Mouse (Mus musculus): ENCODE measurements around the gene Dkkl1.

The Dkkl1 gene

GRCm38 (mm10) chr7:45229046-45229445, 17.1 kb upstream of the Dkkl1 start:
- no peak for DNase-seq

GRCm38 (mm10) chr7:45228548-45228947, 16.6 kb upstream of the Dkkl1 start:
- no peak for DNase-seq

- no peak for DNase-seq
Observed at GRCm38 (mm10) chr7:45226421-45226820, 14.5 kb upstream of the Dkkl1 start.

- DNase-seq: no peak
Observed at GRCm38 (mm10) chr7:45224826-45225225, 12.9 kb upstream of the Dkkl1 start.

- no peak for DNase-seq
Observed at GRCm38 (mm10) chr7:45221680-45222079, 9.7 kb upstream of the Dkkl1 start.

- no peak for DNase-seq
Observed at GRCm38 (mm10) chr7:45216442-45217183, 4.7 kb upstream of the Dkkl1 start.

- no peak for DNase-seq
Observed at GRCm38 (mm10) chr7:45215673-45216441, 3.9 kb upstream of the Dkkl1 start, which contains the start of gene Tead2. Gene Tead2, plus strand, starts transcription at chr7:45215753.

GRCm38 (mm10) chr7:45213708-45214107, 1.8 kb upstream of the Dkkl1 start:
- DNase-seq: no peak

- no peak for DNase-seq
Observed at GRCm38 (mm10) chr7:45212356-45212755, 409 bp upstream of the Dkkl1 start.

GRCm38 (mm10) chr7:45211070-45211469, 877 bp downstream of the Dkkl1 start:
- no peak for DNase-seq

GRCm38 (mm10) chr7:45208260-45208659, 3.7 kb downstream of the Dkkl1 start:
- no peak for DNase-seq

- DNase-seq: peak; percentile 86
Observed at GRCm38 (mm10) chr7:45204380-45205143, 7.4 kb downstream of the Dkkl1 start, which contains the start of gene Ccdc155. Gene Ccdc155, minus strand, starts transcription at chr7:45204892.

GRCm38 (mm10) chr7:45202654-45203053, 9.3 kb downstream of the Dkkl1 start:
- no peak for DNase-seq

- no peak for DNase-seq
Observed at GRCm38 (mm10) chr7:45198961-45199360, 13.0 kb downstream of the Dkkl1 start.

GRCm38 (mm10) chr7:45198435-45198834, 13.5 kb downstream of the Dkkl1 start:
- DNase-seq: peak; percentile 82

- DNase-seq: no peak
Observed at GRCm38 (mm10) chr7:45196994-45197393, 15.0 kb downstream of the Dkkl1 start.

- no peak for DNase-seq
Observed at GRCm38 (mm10) chr7:45196176-45196535, 15.8 kb downstream of the Dkkl1 start.

- DNase-seq: no peak
Observed at GRCm38 (mm10) chr7:45195341-45196175, 16.4 kb downstream of the Dkkl1 start.

- no peak for DNase-seq
Observed at GRCm38 (mm10) chr7:45193871-45194785, 17.8 kb downstream of the Dkkl1 start.

- DNase-seq: no peak
Observed at GRCm38 (mm10) chr7:45193406-45193805, 18.5 kb downstream of the Dkkl1 start.

- DNase-seq: no peak
Observed at GRCm38 (mm10) chr7:45192585-45193310, 19.2 kb downstream of the Dkkl1 start.
